Mouse (Mus musculus) ES-E14 (cell line): ENCODE measurements at regions not wholly inside any gene's neighbourhood (a gene's known extent, or its start where the extent isn't known, plus 50 kb on each side); places are given as distances from the start of the nearest gene placed in this dataset.

Source experiments
- DNase-seq: peaks from one replicate; pipeline ENCODE4 v3.0.0-alpha.2; 2013; ENCODE audit warnings: low read depth, low spot score
- H3K27ac ChIP-seq: 2 replicates; pipeline ENCODE4 v1.5.1; 2012; ENCODE audit warnings: low read depth, mild to moderate bottlenecking, low read length, moderate library complexity, mixed read lengths; ENCODE audit not compliant: poor library complexity, insufficient read depth, severe bottlenecking
- H3K36me3 ChIP-seq: 2 replicates; pipeline ENCODE4 v1.6.1; 2012; ENCODE audit warnings: mild to moderate bottlenecking, low read length, moderate library complexity, mixed read lengths; ENCODE audit not compliant: control insufficient read depth, poor library complexity, insufficient read depth, severe bottlenecking
- H3K4me1 ChIP-seq, 2 experiments: fragments of 150-350 bp in 1 of 2; sonication (generic) in 1 of 2; 2 replicates each; pipeline ENCODE4 v1.6.1; 2012; ENCODE audit warnings: low read length in 2 of 2, mild to moderate bottlenecking in 1 of 2, mixed read lengths in 1 of 2; ENCODE audit not compliant: control insufficient read depth in 2 of 2, insufficient read depth in 2 of 2, poor library complexity in 1 of 2
- H3K4me3 ChIP-seq, 2 experiments: fragments of 150-350 bp in 1 of 2; sonication (generic) in 1 of 2; 2 replicates each; pipeline ENCODE4 v1.5.1; 2012; ENCODE audit warnings: low read length in 2 of 2, low read depth in 1 of 2, mild to moderate bottlenecking in 1 of 2, mixed read lengths in 1 of 2; ENCODE audit not compliant: insufficient read depth in 1 of 2, poor library complexity in 1 of 2, severe bottlenecking in 1 of 2
- H3K9ac ChIP-seq: 2 replicates; pipeline ENCODE4 v1.6.1; 2012; ENCODE audit warnings: low read depth, mild to moderate bottlenecking, low read length, mixed read lengths; ENCODE audit not compliant: poor library complexity, insufficient read depth, severe bottlenecking
- H3K9me3 ChIP-seq: fragments of 150-350 bp; sonication (generic); 2 replicates; pipeline ENCODE4 v1.6.1; 2012; ENCODE audit warnings: low read depth, mild to moderate bottlenecking, low read length; ENCODE audit not compliant: control insufficient read depth, insufficient read depth
- CHD2 ChIP-seq: IDR thresholded peaks from 2 replicates; pipeline ENCODE4 v1.6.1; 2014; ENCODE audit warnings: mild to moderate bottlenecking, low read depth, low read length, inconsistent platforms
- HCFC1 ChIP-seq: IDR thresholded peaks from 2 replicates; pipeline ENCODE4 v1.6.1; 2012; ENCODE audit warnings: low read length, inconsistent platforms, borderline replicate concordance; ENCODE audit not compliant: insufficient read depth
- MAFK ChIP-seq: IDR thresholded peaks from 2 replicates; pipeline ENCODE4 v1.6.1; 2014; ENCODE audit warnings: mild to moderate bottlenecking, low read depth, low read length, inconsistent platforms; ENCODE audit not compliant: insufficient read depth
- ZC3H11A ChIP-seq: IDR thresholded peaks from 2 replicates; pipeline ENCODE4 v1.6.1; 2012; ENCODE audit warnings: low read depth, mild to moderate bottlenecking, inconsistent platforms, low read length, borderline replicate concordance
- ZNF384 ChIP-seq: IDR thresholded peaks from 2 replicates; pipeline ENCODE4 v1.6.1; 2012; ENCODE audit warnings: low read depth, low read length, inconsistent platforms
- in situ Hi-C, 2 experiments: fragments of 600-800 bp; cut with MboI; formaldehyde crosslinking; loops; one replicate each; pipeline ENCODE4 v1.15.1; 2025; ENCODE audit warnings: low sequenced_read_pairs in 2 of 2, inconsistent platforms in 1 of 2; ENCODE audit not compliant: unreplicated experiment in 2 of 2

DNA sequence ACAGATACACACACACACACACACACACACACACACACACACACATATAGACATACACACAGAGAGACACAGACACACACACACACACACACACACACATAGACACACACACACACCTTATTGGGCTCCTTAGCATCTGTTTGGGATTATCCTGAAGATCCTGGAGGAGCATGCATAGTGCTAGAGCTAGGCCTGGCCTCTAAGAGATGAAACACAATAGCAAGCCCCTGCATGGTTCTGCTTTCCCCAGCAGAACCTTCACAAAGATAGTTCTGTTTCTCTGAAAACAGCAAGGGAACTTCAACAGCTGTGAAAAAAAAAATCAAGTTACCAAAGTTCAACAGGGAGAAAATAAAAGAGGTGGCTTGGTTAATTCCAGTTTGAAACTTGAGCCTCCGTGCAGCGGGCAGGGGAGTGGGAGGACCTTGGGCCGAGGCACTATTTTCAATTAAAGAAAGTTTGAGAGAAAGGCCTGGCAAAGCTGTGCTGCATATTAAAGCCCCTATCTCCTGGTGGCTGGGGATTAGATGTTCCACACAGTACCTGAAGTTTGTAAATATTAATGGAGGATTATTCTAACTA lies 257.4 kb upstream of the Zfp64 start:
- H3K9me3 ChIP-seq, result peaks cover 2% of the 10 kb centered on the region; the same call in 1 of the 2 replicates
- TF ChIP-seq HCFC1, result no peak
- no peak for TF ChIP-seq ZNF384
- TF ChIP-seq MAFK, result no peak
- no peak for TF ChIP-seq CHD2
- TF ChIP-seq ZC3H11A, result no peak
- H3K4me3 ChIP-seq, result no peak overlapping the region
- H3K9ac ChIP-seq, result no peak overlapping the region
- no peak for DNase-seq
- no peaks in the 10 kb centered on the region for H3K36me3 ChIP-seq
- no peak overlapping the region for H3K27ac ChIP-seq
- in situ Hi-C loops, result no loop called here
- H3K4me1 ChIP-seq, result peaks cover 0 to 8% of the 10 kb centered on the region in 2 experiments; a peak in 3 of 4 replicates

- TF ChIP-seq ZC3H11A, result no peak
- no peak for TF ChIP-seq ZNF384
- TF ChIP-seq MAFK, result no peak
- no peak for TF ChIP-seq CHD2
- no peak for TF ChIP-seq HCFC1
- H3K36me3 ChIP-seq, result no peaks in the 10 kb centered on the region
- no peak overlapping the region for H3K27ac ChIP-seq
- no peak overlapping the region for H3K4me3 ChIP-seq
- no peak overlapping the region for H3K9ac ChIP-seq
- peaks cover 2% of the 10 kb centered on the region; the same call in 1 of the 2 replicates for H3K9me3 ChIP-seq
- DNase-seq, result no peak
- in situ Hi-C loops, result no loop called here
- H3K4me1 ChIP-seq, result no peaks in the 10 kb centered on the region
These were observed 248.9 kb upstream of the Zfp64 start for GRCm38 (mm10) chr2:169204254-169204752.

DNA sequence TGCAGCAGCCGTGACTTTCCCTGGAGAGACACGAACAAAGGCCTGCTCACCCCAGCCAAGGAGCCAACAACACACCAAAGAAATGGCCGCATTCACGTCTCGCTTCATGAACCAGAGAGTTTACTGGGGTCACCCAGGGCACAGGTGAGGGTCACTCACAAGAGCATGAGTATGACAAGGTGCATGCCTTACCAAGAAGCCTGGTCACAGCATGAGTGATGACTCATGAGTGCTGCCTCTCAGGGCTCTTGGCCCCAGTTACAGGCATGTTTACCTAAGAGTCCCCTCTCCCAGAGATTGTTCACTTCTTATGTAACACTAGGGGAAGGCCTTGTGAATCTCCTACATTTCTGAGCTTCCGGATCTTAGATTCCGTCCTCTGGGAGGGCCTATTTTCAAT lies 236.6 kb upstream of the Zfp64 start:
- H3K9ac ChIP-seq, result no peak overlapping the region
- no peaks in the 10 kb centered on the region for H3K36me3 ChIP-seq
- no peaks in the 10 kb centered on the region for H3K9me3 ChIP-seq
- TF ChIP-seq CHD2 (no peak), ZC3H11A (no peak), HCFC1 (no peak), MAFK (no peak), ZNF384 (no peak)
- DNase-seq, result no peak
- no peaks in the 10 kb centered on the region for H3K4me1 ChIP-seq
- in situ Hi-C loops, result no loop called here
- H3K27ac ChIP-seq, result no peak overlapping the region
- H3K4me3 ChIP-seq, result no peak overlapping the region

DNA sequence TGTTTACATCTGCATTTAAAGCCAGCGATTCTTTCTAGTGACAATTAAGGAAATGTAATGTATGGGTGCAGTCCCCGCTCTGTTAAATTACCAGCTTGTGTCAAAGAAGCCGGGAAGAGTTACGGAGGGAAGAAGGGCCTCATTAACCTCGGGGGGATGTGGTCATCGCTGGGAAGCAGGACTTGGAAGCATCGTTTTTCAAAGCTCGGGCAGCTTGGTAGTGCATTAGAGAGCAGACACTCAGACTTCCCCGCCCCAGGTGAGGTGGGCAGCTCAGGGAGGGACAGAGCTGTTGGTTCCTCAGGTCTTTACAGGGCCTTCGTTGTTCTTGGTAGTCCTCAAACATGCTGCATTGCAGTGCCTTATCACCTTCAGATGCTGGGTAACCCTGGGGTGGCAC lies 236.1 kb upstream of the Zfp64 start:
- Histone ChIP-seq H3K27ac (no peak overlapping the region), H3K4me1 (no peaks in the 10 kb centered on the region), H3K4me3 (no peak overlapping the region), H3K9me3 (no peaks in the 10 kb centered on the region), H3K36me3 (no peaks in the 10 kb centered on the region), H3K9ac (no peak overlapping the region)
- TF ChIP-seq MAFK, result no peak
- TF ChIP-seq ZNF384, result no peak
- no peak for TF ChIP-seq CHD2
- in situ Hi-C loops, result no loop called here
- DNase-seq, result no peak

DNA sequence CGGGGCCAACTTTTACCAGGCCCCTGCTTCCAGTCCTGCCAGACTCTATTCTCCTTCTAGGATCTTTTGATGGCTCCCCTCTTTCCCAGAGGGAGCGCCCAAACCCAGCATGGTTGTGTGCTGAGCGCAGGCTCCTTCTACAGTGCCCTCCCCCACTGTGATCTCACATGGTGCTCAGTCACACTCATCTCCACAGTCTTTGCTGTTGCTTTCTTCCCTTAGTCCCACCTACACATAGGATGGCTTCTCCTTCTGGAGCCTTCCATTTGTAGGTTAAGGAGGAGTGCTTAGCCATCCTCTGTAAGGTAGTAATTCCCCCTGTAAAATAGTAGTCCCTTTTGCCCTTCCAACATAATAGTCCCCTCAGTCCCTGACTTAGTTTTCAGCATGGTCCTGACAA lies 222.2 kb upstream of the Zfp64 start:
- Histone ChIP-seq H3K9me3 (no peaks in the 10 kb centered on the region), H3K27ac (no peak overlapping the region), H3K4me3 (no peak overlapping the region), H3K36me3 (no peaks in the 10 kb centered on the region), H3K4me1 (no peaks in the 10 kb centered on the region), H3K9ac (no peak overlapping the region)
- no peak for DNase-seq
- TF ChIP-seq CHD2, result no peak
- in situ Hi-C loops, result no loop called here
